9 mouse cellular contexts compared by ENCODE assay signal in the genomic region with DNA sequence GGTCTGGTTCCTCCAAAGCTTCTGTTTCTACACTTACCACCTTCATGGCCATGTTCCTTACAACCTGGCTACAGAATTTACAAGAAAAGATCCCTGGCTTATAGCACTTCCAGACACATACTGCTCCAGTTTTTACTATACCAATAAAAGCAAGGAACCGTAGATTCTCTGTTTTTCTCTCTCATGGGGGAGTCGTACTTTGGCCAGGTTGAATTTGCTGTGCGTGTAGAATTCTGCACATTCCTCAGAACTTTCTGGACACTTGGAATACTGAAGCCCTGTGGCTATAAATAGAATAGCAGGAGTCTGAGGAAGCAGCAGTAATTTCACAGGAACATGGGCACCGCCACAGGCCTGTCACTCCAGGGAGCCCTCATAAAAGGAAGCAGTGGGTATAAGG.
A peak's percentile ranks its signal among the peaks of the same experiment; 100 is the strongest.
DNase-seq lines count a peak whose midpoint lies in the region; ATAC-seq and TF ChIP-seq lines count a peak whose summit lies in the region.
"Had no signal": no experiment of that assay in that cellular context is flagged by ENCODE, and none has a peak within 500 bp of the region (broad histone marks: within the 10 kb centered on the region; RNA-seq: fewer than 3 reads in every experiment).

No protein-coding gene starts in this region.

- peak; percentile 20; the same call in 1 of the 2 replicates for TF ChIP-seq CTCF in heart, adult 2 months (IDR thresholded peaks at IDR 0.05)
- no peak for TF ChIP-seq CTCF in heart, postnatal 0 days (IDR thresholded peaks at IDR 0.05; ENCODE audit: low read depth)

- H3K4me3 ChIP-seq in heart, adult 2 months, result no peak overlapping the region
- H3K4me3 ChIP-seq in heart, postnatal 0 days (ENCODE audit: low read depth, low read length), result no peak overlapping the region
- H3K4me3 ChIP-seq: megakaryocyte, embryonic 14.5 days had no signal

- no peaks in the 10 kb centered on the region for H3K36me3 ChIP-seq in heart, adult 2 months (ENCODE audit: control insufficient read depth, insufficient read depth, low read length)
- no peaks in the 10 kb centered on the region for H3K36me3 ChIP-seq in heart, postnatal 0 days (replicated peaks; ENCODE audit: control insufficient read depth, insufficient read depth, low read length)

- intact Hi-C loops in heart, adult 2 months (cut with DNase I), result no loop called here
- intact Hi-C loops in heart, postnatal 36 days (cut with DNase I), result no loop called here

- no peak overlapping the region for H3K27ac ChIP-seq in heart, adult 2 months
- peak overlapping the region; percentile 38 for H3K27ac ChIP-seq in heart, postnatal 0 days (ENCODE audit: low read depth)

- no peak for TF ChIP-seq EP300 in heart, adult 2 months (IDR thresholded peaks at IDR 0.05; ENCODE audit: insufficient read depth, low read depth, low read length)
- TF ChIP-seq EP300 in heart, postnatal 0 days (IDR thresholded peaks at IDR 0.05; ENCODE audit: low read depth), result no peak

- no peak overlapping the region for H3K4me2 ChIP-seq in heart, postnatal 0 days (ENCODE audit: low read depth, low read length)

- no peak for TF ChIP-seq POLR2A in heart, adult 2 months (IDR thresholded peaks at IDR 0.05; ENCODE audit: insufficient read depth, low read depth, low read length)

- H3K9me3 ChIP-seq in heart, postnatal 0 days (replicated peaks; ENCODE audit: control insufficient read depth, low read length), result no peaks in the 10 kb centered on the region

- no peaks in the 10 kb centered on the region for H3K79me2 ChIP-seq in heart, adult 2 months (replicated peaks; ENCODE audit: control insufficient read depth, insufficient read depth, low read length)

- no peak for ATAC-seq in heart, postnatal 0 days (ENCODE audit: insufficient read depth, low read depth)

- no peak overlapping the region for H3K9ac ChIP-seq in heart, adult 2 months (ENCODE audit: low read depth, low read length)
- no peak overlapping the region for H3K9ac ChIP-seq in heart, postnatal 0 days (replicated peaks; ENCODE audit: low read depth, low read length)

- H3K4me1 ChIP-seq in heart, adult 2 months (ENCODE audit: control insufficient read depth, insufficient read depth, low read length), result peaks cover 2% of the 10 kb centered on the region; the same call in 1 of the 2 replicates
- H3K4me1 ChIP-seq in heart, postnatal 0 days (ENCODE audit: control insufficient read depth, insufficient read depth), result peaks cover 8% of the 10 kb centered on the region; the same call in 1 of the 2 replicates
- H3K4me1 ChIP-seq: megakaryocyte, embryonic 14.5 days had no signal

- no peak for DNase-seq in heart, adult 2 months
- DNase-seq in heart, postnatal 36 days, result no peak
- DNase-seq in 3T3-L1 (ENCODE audit: low read depth, low spot score), result peak; percentile 50
- peak; percentile 64 for DNase-seq in heart, postnatal 0 days (ENCODE audit: low spot score)
- peak; percentile 38 to 71 for DNase-seq in kidney, postnatal 36 days
- no peak for DNase-seq in layer of hippocampus, postnatal 14 days (ENCODE audit: low spot score in 2 of 2)
- no peak for DNase-seq in adrenal gland, postnatal 36 days
- DNase-seq in adrenal gland, postnatal 10 days, result no peak

- H3K27me3 ChIP-seq in heart, adult 2 months (ENCODE audit: control insufficient read depth, insufficient read depth, low read length), result no peaks in the 10 kb centered on the region
- no peaks in the 10 kb centered on the region for H3K27me3 ChIP-seq in heart, postnatal 0 days (ENCODE audit: control insufficient read depth, insufficient read depth, low read length)
- H3K27me3 ChIP-seq: megakaryocyte, embryonic 14.5 days had no signal

- 27% methylated on average over 4 of the region's 4 CpGs for WGBS in heart, adult 2 months
- 18% methylated on average over 4 of the region's 4 CpGs for WGBS in heart, postnatal 0 days

Comparison
In these comparisons a context has a peak if more than half of its experiments do, and no peak if none do; other contexts are left out.
1. DNase-seq: peak in 3T3-L1 (single experiment), heart, postnatal 0 days (single experiment) and kidney, postnatal 36 days (2 of 2); none in heart, adult 2 months (0 of 2), heart, postnatal 36 days (0 of 2), layer of hippocampus, postnatal 14 days (0 of 2), adrenal gland, postnatal 36 days (0 of 2) and adrenal gland, postnatal 10 days (single experiment).